Mouse (Mus musculus) neural tube, embryonic 11.5 days (tissue): ENCODE results near the gene Hes7. TPM values are rescaled to one million over a fixed set of nuclear protein-coding genes. Genes with fewer than 3 reads are reported as not detected.
A peak's percentile ranks its signal among the peaks of the same experiment; 100 is the strongest.
"Not testable (repeated sequence)": the region's sequence is repeated elsewhere in the genome, so short reads cannot be mapped to it uniquely, and the experiment has no call there.

Experiments used
- ATAC-seq: fragments of 200-750 bp; cut with Nextera tagmentation; 2 replicates; pipeline ENCODE4 v1.8.0; 2017; ENCODE audit warnings: moderate number of reproducible peaks, mild to moderate bottlenecking, moderate TSS enrichment, moderate library complexity; ENCODE audit not compliant: insufficient read depth, low FRiP score, low TSS enrichment
- DNase-seq: peaks from one replicate; pipeline ENCODE4 v3.0.0-alpha.2; 2015; ENCODE audit warnings: low spot score
- H3K27ac ChIP-seq: fragments of 300-500 bp; sonication (generic); 2 replicates; pipeline ENCODE4 v1.5.1; 2014; ENCODE audit warnings: low read depth, mild to moderate bottlenecking, low read length
- H3K27me3 ChIP-seq: fragments of 300-500 bp; sonication (generic); 2 replicates; pipeline ENCODE4 v1.6.1; 2014; ENCODE audit warnings: mild to moderate bottlenecking, low read length, mixed read lengths; ENCODE audit not compliant: control insufficient read depth, insufficient read depth
- H3K36me3 ChIP-seq: fragments of 300-500 bp; sonication (generic); 2 replicates; pipeline ENCODE4 v1.6.1; 2014; ENCODE audit warnings: mild to moderate bottlenecking, low read length, moderate library complexity, mixed read lengths; ENCODE audit not compliant: control insufficient read depth, insufficient read depth
- H3K4me1 ChIP-seq: fragments of 300-500 bp; sonication (generic); 2 replicates; pipeline ENCODE4 v1.6.1; 2014; ENCODE audit warnings: low read length, mixed read lengths; ENCODE audit not compliant: control insufficient read depth, insufficient read depth
- H3K4me2 ChIP-seq: fragments of 300-500 bp; sonication (generic); 2 replicates; pipeline ENCODE4 v1.6.1; 2014; ENCODE audit warnings: low read depth, mild to moderate bottlenecking, moderate library complexity
- H3K4me3 ChIP-seq: fragments of 300-500 bp; sonication (generic); 2 replicates; pipeline ENCODE4 v1.5.1; 2014; ENCODE audit warnings: low read depth, low read length
- H3K9ac ChIP-seq: fragments of 300-500 bp; sonication (generic); 2 replicates; pipeline ENCODE4 v1.6.1; 2014; ENCODE audit warnings: mild to moderate bottlenecking, low read length
- H3K9me3 ChIP-seq: fragments of 300-500 bp; sonication (generic); 2 replicates; pipeline ENCODE4 v1.6.1; 2016; ENCODE audit warnings: low read length; ENCODE audit not compliant: control insufficient read depth
- WGBS: fragments of 180-500 bp; shearing (Covaris S2); extraction: QIAGEN DNeasy Blood & Tissue Kit; methylation state at CpG from one replicate; pipeline ENCODE4 v1.1.7; 2014; 5-methylcytosine and 5-hydroxymethylcytosine counted together
- polyA plus RNA-seq: library from polyadenylated mRNA; unstranded; fragments of >200 nt; fragmentation: Nextera tagmentation; extraction: Ambion mirVana; gene quantifications from 2 replicates; pipeline ENCODE4 v1.2.1, GENCODE M21; 2014

Gene Hes7
- polyA plus RNA-seq, 1 experiment from 2014 or later = 0.33 TPM

GRCm38 (mm10) chr11:69091566-69092385, 28.4 kb upstream of the Hes7 start:
- Histone ChIP-seq H3K27me3 (no peaks in the 10 kb centered on the region), H3K9ac (no peak overlapping the region), H3K4me3 (no peak overlapping the region), H3K4me1 (peaks cover 22% of the 10 kb centered on the region), H3K36me3 (no peaks in the 10 kb centered on the region), H3K27ac (no peak overlapping the region), H3K9me3 (no peaks in the 10 kb centered on the region), H3K4me2 (no peak overlapping the region)
- ATAC-seq = no peak
- 60% methylated on average over 7 of the region's 7 CpGs for WGBS
- no peak for DNase-seq

- Histone ChIP-seq H3K27ac (no peak overlapping the region), H3K9ac (no peak overlapping the region), H3K4me2 (no peak overlapping the region), H3K4me1 (peaks cover 28% of the 10 kb centered on the region), H3K9me3 (no peaks in the 10 kb centered on the region), H3K27me3 (no peaks in the 10 kb centered on the region), H3K4me3 (no peak overlapping the region), H3K36me3 (no peaks in the 10 kb centered on the region)
- ATAC-seq (no peak), DNase-seq (peak; percentile 86)
- WGBS = 12% methylated on average over 3 of the region's 3 CpGs
These were observed 27.8 kb upstream of the Hes7 start for GRCm38 (mm10) chr11:69092386-69092751.

GRCm38 (mm10) chr11:69092871-69093270, 27.3 kb upstream of the Hes7 start:
- no peaks in the 10 kb centered on the region for H3K36me3 ChIP-seq
- no peak for ATAC-seq
- H3K27me3 ChIP-seq = no peaks in the 10 kb centered on the region
- H3K9me3 ChIP-seq = no peaks in the 10 kb centered on the region
- H3K27ac ChIP-seq = no peak overlapping the region
- no peak for DNase-seq
- WGBS = 90% methylated on average over 4 of the region's 4 CpGs
- peaks cover 33% of the 10 kb centered on the region for H3K4me1 ChIP-seq
- H3K9ac ChIP-seq = no peak overlapping the region
- H3K4me3 ChIP-seq = no peak overlapping the region
- no peak overlapping the region for H3K4me2 ChIP-seq

GRCm38 (mm10) chr11:69093856-69094255, 26.3 kb upstream of the Hes7 start:
- not testable (repeated sequence) for H3K4me3 ChIP-seq, H3K36me3 ChIP-seq, H3K4me2 ChIP-seq, H3K27ac ChIP-seq, H3K27me3 ChIP-seq, H3K9ac ChIP-seq, DNase-seq, H3K9me3 ChIP-seq, ATAC-seq
- WGBS = 90% methylated on average over 7 of the region's 7 CpGs
- H3K4me1 ChIP-seq = peaks cover 41% of the 10 kb centered on the region

GRCm38 (mm10) chr11:69094697-69095429, 25.3 kb upstream of the Hes7 start, which contains the start of gene Per1:
Gene Per1 (plus strand): TSS chr11:69095217.
- peak; percentile 98 for DNase-seq
- Histone ChIP-seq H3K27me3 (no peaks in the 10 kb centered on the region), H3K9me3 (no peaks in the 10 kb centered on the region), H3K4me2 (peak within 1 kb of the TSS; percentile 91), H3K4me3 (peak within 1 kb of the TSS; percentile 49), H3K36me3 (no peaks in the 10 kb centered on the region), H3K9ac (peak within 1 kb of the TSS; percentile 57), H3K4me1 (peaks cover 41% of the 10 kb centered on the region), H3K27ac (peak within 1 kb of the TSS; percentile 34; the same call in 1 of the 2 replicates)
- peak; percentile 89 for ATAC-seq
- under 1% methylated on average over 37 of the region's 37 CpGs for WGBS

- Histone ChIP-seq H3K9me3 (no peaks in the 10 kb centered on the region), H3K4me3 (peak overlapping the region; percentile 49), H3K9ac (peak overlapping the region; percentile 57), H3K4me1 (peaks cover 41% of the 10 kb centered on the region), H3K27ac (peak overlapping the region; percentile 34; the same call in 1 of the 2 replicates), H3K4me2 (peak overlapping the region; percentile 91), H3K36me3 (no peaks in the 10 kb centered on the region), H3K27me3 (no peaks in the 10 kb centered on the region)
- WGBS = 2% methylated on average over 27 of the region's 27 CpGs
- DNase-seq (no peak), ATAC-seq (no peak)
These were observed 24.5 kb upstream of the Hes7 start for GRCm38 (mm10) chr11:69095511-69096231.

GRCm38 (mm10) chr11:69096360-69096986, 23.7 kb upstream of the Hes7 start:
- H3K27ac ChIP-seq = peak overlapping the region; percentile 68; the same call in 1 of the 2 replicates
- H3K4me2 ChIP-seq = peak overlapping the region; percentile 91
- H3K27me3 ChIP-seq = no peaks in the 10 kb centered on the region
- H3K9ac ChIP-seq = peak overlapping the region; percentile 53
- no peaks in the 10 kb centered on the region for H3K9me3 ChIP-seq
- DNase-seq = no peak
- peaks cover 41% of the 10 kb centered on the region for H3K4me1 ChIP-seq
- no peaks in the 10 kb centered on the region; the same call in 1 of the 2 replicates for H3K36me3 ChIP-seq
- 15% methylated on average over 9 of the region's 9 CpGs for WGBS
- peak overlapping the region; percentile 25 for H3K4me3 ChIP-seq
- no peak for ATAC-seq
